Mouse (Mus musculus) cerebellum, adult 2 months (tissue): ENCODE data around the gene Dnmbp. TPM values are rescaled to one million over a fixed set of nuclear protein-coding genes. Genes with fewer than 3 reads are reported as not detected.

Experiments used
- DNase-seq, 2 experiments: peaks; one replicate each; pipeline ENCODE4 v3.0.0; 2021
- H3K27ac ChIP-seq: fragments of 200-500 bp; 2 replicates; pipeline ENCODE4 v1.5.1; 2012; ENCODE audit warnings: low read length, control low read depth, inconsistent platforms; ENCODE audit not compliant: insufficient read depth
- H3K27me3 ChIP-seq: fragments of 200-500 bp; 2 replicates; pipeline ENCODE4 v1.6.1; 2012; ENCODE audit warnings: inconsistent platforms, mild to moderate bottlenecking, low read length, moderate library complexity; ENCODE audit not compliant: control insufficient read depth, insufficient read depth
- H3K4me1 ChIP-seq: fragments of 200-500 bp; 2 replicates; pipeline ENCODE4 v1.6.1; 2011; ENCODE audit warnings: low read length; ENCODE audit not compliant: control insufficient read depth, insufficient read depth
- H3K4me3 ChIP-seq: fragments of 200-500 bp; replicated peaks from 2 replicates; pipeline ENCODE3; 2011; ENCODE audit warnings: mild to moderate bottlenecking, low read depth, low read length, control low read depth; ENCODE audit not compliant: insufficient read depth
- CTCF ChIP-seq: fragments of 200-500 bp; IDR thresholded peaks from 2 replicates; pipeline ENCODE4 v1.5.1; 2011; ENCODE audit warnings: low read depth, mild to moderate bottlenecking, control low read depth, low read length, moderate library complexity, borderline replicate concordance; ENCODE audit not compliant: insufficient read depth
- POLR2A ChIP-seq: fragments of 200-500 bp; IDR thresholded peaks from 2 replicates; pipeline ENCODE4 v1.6.1; 2011; ENCODE audit warnings: low read length, control low read depth, borderline replicate concordance; ENCODE audit not compliant: insufficient read depth
- WGBS: fragments of 180-500 bp; shearing (Covaris S2); methylation state at CpG from one replicate; pipeline ENCODE4 v1.1.7; 2018; 5-methylcytosine and 5-hydroxymethylcytosine counted together
- polyA plus RNA-seq: library from polyadenylated mRNA; depleted of rRNA; stranded (reverse); fragments of >200 nt; gene quantifications from 2 replicates; pipeline ENCODE4 v1.2.3, GENCODE M21; 2012

Dnmbp gene
- polyA plus RNA-seq, 1 experiment, result 13.3 TPM

- Histone ChIP-seq H3K4me3 (peak overlapping the region; percentile 69), H3K27ac (no peak overlapping the region), H3K27me3 (no peaks in the 10 kb centered on the region), H3K4me1 (no peaks in the 10 kb centered on the region)
- WGBS, result 11% methylated on average over 17 of the region's 17 CpGs
- TF ChIP-seq POLR2A, result no peak
- no peak for TF ChIP-seq CTCF
- DNase-seq, result no peak
Observed at GRCm38 (mm10) chr19:43878111-43879092, 61.6 kb downstream of the Dnmbp start.

- Histone ChIP-seq H3K4me3 (no peak overlapping the region), H3K27ac (no peak overlapping the region), H3K27me3 (no peaks in the 10 kb centered on the region), H3K4me1 (no peaks in the 10 kb centered on the region)
- 78% methylated on average over 8 of the region's 8 CpGs for WGBS
- TF ChIP-seq POLR2A (no peak), CTCF (no peak)
- DNase-seq, result no peak
Observed at GRCm38 (mm10) chr19:43877364-43877763, 62.6 kb downstream of the Dnmbp start.

GRCm38 (mm10) chr19:43875996-43876395 lies 64.0 kb downstream of the Dnmbp start:
- H3K27ac ChIP-seq, result no peak overlapping the region
- WGBS, result 58% methylated on average over 2 of the region's 2 CpGs

GRCm38 (mm10) chr19:43874351-43874750 lies 65.6 kb downstream of the Dnmbp start:
- WGBS, result 90% methylated on average over 11 of the region's 11 CpGs
- DNase-seq, result no peak
- no peak for TF ChIP-seq POLR2A
- TF ChIP-seq CTCF, result no peak
- Histone ChIP-seq H3K4me1 (no peaks in the 10 kb centered on the region), H3K27me3 (no peaks in the 10 kb centered on the region), H3K27ac (no peak overlapping the region), H3K4me3 (no peak overlapping the region)

More at GRCm38 (mm10) chr19:43875996-43876395, 64.0 kb downstream of the Dnmbp start:
- no peak overlapping the region for H3K4me3 ChIP-seq
- TF ChIP-seq POLR2A (no peak), CTCF (no peak)
- no peaks in the 10 kb centered on the region for H3K27me3 ChIP-seq
- DNase-seq, result no peak
- H3K4me1 ChIP-seq, result no peaks in the 10 kb centered on the region

- WGBS, result 89% methylated on average over 4 of the region's 4 CpGs
- no peaks in the 10 kb centered on the region for H3K4me1 ChIP-seq
- H3K4me3 ChIP-seq, result no peak overlapping the region
- DNase-seq, result no peak
- H3K27ac ChIP-seq, result no peak overlapping the region
- no peaks in the 10 kb centered on the region for H3K27me3 ChIP-seq
- no peak for TF ChIP-seq CTCF
- no peak for TF ChIP-seq POLR2A
Observed at GRCm38 (mm10) chr19:43870418-43870817, 69.6 kb downstream of the Dnmbp start.

- no peak for TF ChIP-seq POLR2A
- H3K27ac ChIP-seq, result no peak overlapping the region
- DNase-seq, result no peak
- no peaks in the 10 kb centered on the region for H3K27me3 ChIP-seq
- WGBS, result 87% methylated on average over 6 of the region's 6 CpGs
- H3K4me1 ChIP-seq, result no peaks in the 10 kb centered on the region
- no peak overlapping the region for H3K4me3 ChIP-seq
Observed at GRCm38 (mm10) chr19:43857347-43857746, 82.6 kb downstream of the Dnmbp start.

GRCm38 (mm10) chr19:43852837-43853545 lies 87.0 kb downstream of the Dnmbp start:
- peak; percentile 29; the same call in 1 of the 2 replicates for TF ChIP-seq CTCF
- TF ChIP-seq POLR2A, result no peak
- Histone ChIP-seq H3K27ac (no peak overlapping the region), H3K27me3 (no peaks in the 10 kb centered on the region), H3K4me1 (peaks cover 2% of the 10 kb centered on the region), H3K4me3 (no peak overlapping the region)
- WGBS, result 83% methylated on average over 7 of the region's 7 CpGs
- DNase-seq, result no peak
